Mouse (Mus musculus) hindbrain, embryonic 11.5 days (tissue): ENCODE data around the gene Gm21866. TPM values are rescaled to one million over a fixed set of nuclear protein-coding genes. Genes with fewer than 3 reads are reported as not detected.
"Not testable (repeated sequence)": the region's sequence is repeated elsewhere in the genome, so short reads cannot be mapped to it uniquely, and the experiment has no call there.

Source experiments
- ATAC-seq: fragments of 200-750 bp; cut with Nextera tagmentation; 2 replicates; pipeline ENCODE4 v1.8.0; 2017; ENCODE audit warnings: mild to moderate bottlenecking, moderate TSS enrichment, moderate library complexity; ENCODE audit not compliant: low FRiP score
- DNase-seq: peaks from one replicate; pipeline ENCODE4 v3.0.0-alpha.2; 2015; ENCODE audit warnings: low spot score
- H3K27ac ChIP-seq: fragments of 300-500 bp; sonication (generic); 2 replicates; pipeline ENCODE4 v1.5.1; 2014; ENCODE audit warnings: mild to moderate bottlenecking, low read depth, low read length
- H3K27me3 ChIP-seq: fragments of 300-500 bp; sonication (generic); 2 replicates; pipeline ENCODE4 v1.6.1; 2014; ENCODE audit warnings: mild to moderate bottlenecking, low read length, moderate library complexity, mixed read lengths; ENCODE audit not compliant: control insufficient read depth, insufficient read depth
- H3K36me3 ChIP-seq: fragments of 300-500 bp; sonication (generic); 2 replicates; pipeline ENCODE4 v1.6.1; 2014; ENCODE audit warnings: mild to moderate bottlenecking, low read length, moderate library complexity, mixed read lengths; ENCODE audit not compliant: control insufficient read depth, insufficient read depth
- H3K4me1 ChIP-seq: fragments of 300-500 bp; sonication (generic); replicated peaks from 2 replicates; pipeline ENCODE4 v1.6.1; 2014; ENCODE audit warnings: low read length, mixed read lengths; ENCODE audit not compliant: control insufficient read depth, insufficient read depth
- H3K4me2 ChIP-seq: fragments of 300-500 bp; sonication (generic); replicated peaks from 2 replicates; pipeline ENCODE4 v1.6.1; 2014; ENCODE audit warnings: mild to moderate bottlenecking, low read depth, low read length
- H3K4me3 ChIP-seq: fragments of 300-500 bp; sonication (generic); 2 replicates; pipeline ENCODE4 v1.5.1; 2014; ENCODE audit warnings: low read depth, low read length
- H3K9ac ChIP-seq: fragments of 300-500 bp; sonication (generic); 2 replicates; pipeline ENCODE4 v1.6.1; 2014; ENCODE audit warnings: low read depth, low read length
- H3K9me3 ChIP-seq: fragments of 300-500 bp; sonication (generic); 2 replicates; pipeline ENCODE4 v1.6.1; 2016; ENCODE audit warnings: low read length; ENCODE audit not compliant: control insufficient read depth
- WGBS: fragments of 180-500 bp; shearing (Covaris S2); extraction: QIAGEN DNeasy Blood & Tissue Kit; methylation state at CpG from one replicate; pipeline ENCODE4 v1.1.7; 2014; 5-methylcytosine and 5-hydroxymethylcytosine counted together
- polyA plus RNA-seq: library from polyadenylated mRNA; unstranded; fragments of >200 nt; fragmentation: Nextera tagmentation; extraction: Ambion mirVana; gene quantifications from 2 replicates; pipeline ENCODE4 v1.2.1, GENCODE M21; 2014

The Gm21866 gene
- polyA plus RNA-seq, result not detected in 2 replicates

- not testable (repeated sequence) for H3K9ac ChIP-seq, H3K4me2 ChIP-seq, H3K4me1 ChIP-seq, H3K27ac ChIP-seq, H3K36me3 ChIP-seq, H3K9me3 ChIP-seq, ATAC-seq, H3K4me3 ChIP-seq, DNase-seq, H3K27me3 ChIP-seq
- no CpG with 5 or more reads among the region's 3 CpGs for WGBS
Observed at GRCm38 (mm10) chrY:13465479-13465878, at the start of gene Gm21866. Gm21866 (minus strand) TSS chrY:13465579.

GRCm38 (mm10) chrY:13493726-13494125, 28.3 kb upstream of the Gm21866 start, which contains the start of gene Gm20773:
Gm20773 (plus strand) TSS chrY:13494026.
- no CpG with 5 or more reads among the region's 1 CpGs for WGBS
- not testable (repeated sequence) for H3K9me3 ChIP-seq

More at GRCm38 (mm10) chrY:13493726-13494125, 28.3 kb upstream of the Gm21866 start, which contains the start of gene Gm20773:
- H3K9ac ChIP-seq, H3K4me3 ChIP-seq, H3K4me2 ChIP-seq, DNase-seq, ATAC-seq, H3K27ac ChIP-seq, H3K27me3 ChIP-seq, H3K36me3 ChIP-seq, H3K4me1 ChIP-seq: not testable (repeated sequence)

Other genes starting within 250 kb of the Gm21866 start
- gene Gm21828, start 241.7 kb downstream of the Gm21866 start, polyA plus RNA-seq, result not detected in 2 replicates
- not detected in 2 replicates for gene Gm21440, start 213.2 kb downstream of the Gm21866 start, polyA plus RNA-seq
- not detected in 2 replicates for gene Gm21454, start 213.1 kb downstream of the Gm21866 start, polyA plus RNA-seq
- not detected in 2 replicates for gene Gm21725, start 116.5 kb downstream of the Gm21866 start, polyA plus RNA-seq
- not detected in 2 replicates for gene Gm20773, start 28.4 kb upstream of the Gm21866 start, polyA plus RNA-seq